Mouse (Mus musculus) regulatory T cell (primary cell): ENCODE measurements around the gene Spata13.

Experiments used
- in situ Hi-C: fragments of 300-600 bp; cut with MboI, MseI; formaldehyde crosslinking; loops from one replicate; pipeline ENCODE4 v1.15.1; 2025; ENCODE audit warnings: high pct_unique_total_duplicates

Gene Spata13

GRCm38 (mm10) chr14:60633961-60634864, at the start of gene Spata13:
Gene Spata13 (plus strand): TSS chr14:60634001.
- in situ Hi-C loops: no loop called here

- in situ Hi-C loops: no loop called here
These were observed 46.9 kb upstream of the Spata13 start for GRCm38 (mm10) chr14:60586687-60587453.

- in situ Hi-C loops: no loop called here
These were observed 44.8 kb upstream of the Spata13 start for GRCm38 (mm10) chr14:60589001-60589400.

- in situ Hi-C loops: no loop called here
These were observed 41.5 kb upstream of the Spata13 start for GRCm38 (mm10) chr14:60592339-60592738.

- in situ Hi-C loops: no loop called here
These were observed 41.0 kb upstream of the Spata13 start for GRCm38 (mm10) chr14:60592822-60593221.

- in situ Hi-C loops: no loop called here
These were observed 36.2 kb upstream of the Spata13 start for GRCm38 (mm10) chr14:60597571-60597970.

GRCm38 (mm10) chr14:60599044-60599443, 34.8 kb upstream of the Spata13 start:
- in situ Hi-C loops: no loop called here

- in situ Hi-C loops: no loop called here
These were observed 28.2 kb upstream of the Spata13 start for GRCm38 (mm10) chr14:60605564-60605963.

- in situ Hi-C loops: no loop called here
These were observed 27.6 kb upstream of the Spata13 start for GRCm38 (mm10) chr14:60606194-60606593.

GRCm38 (mm10) chr14:60607743-60608142, 26.1 kb upstream of the Spata13 start:
- in situ Hi-C loops: no loop called here

GRCm38 (mm10) chr14:60609160-60609559, 24.6 kb upstream of the Spata13 start:
- in situ Hi-C loops: no loop called here

- in situ Hi-C loops: no loop called here
These were observed 21.1 kb upstream of the Spata13 start for GRCm38 (mm10) chr14:60612671-60613070.

GRCm38 (mm10) chr14:60621076-60621475, 12.7 kb upstream of the Spata13 start:
- in situ Hi-C loops: no loop called here

GRCm38 (mm10) chr14:60625486-60625885, 8.3 kb upstream of the Spata13 start:
- in situ Hi-C loops: no loop called here

GRCm38 (mm10) chr14:60629887-60630460, 3.8 kb upstream of the Spata13 start:
- in situ Hi-C loops: no loop called here

GRCm38 (mm10) chr14:60630981-60631380, 2.8 kb upstream of the Spata13 start:
- in situ Hi-C loops: no loop called here

- in situ Hi-C loops: no loop called here
These were observed 1.3 kb downstream of the Spata13 start for GRCm38 (mm10) chr14:60634877-60635771.

GRCm38 (mm10) chr14:60635911-60636607, 2.3 kb downstream of the Spata13 start:
- in situ Hi-C loops: no loop called here

GRCm38 (mm10) chr14:60636608-60636980, 2.8 kb downstream of the Spata13 start:
- in situ Hi-C loops: no loop called here

- in situ Hi-C loops: no loop called here
These were observed 3.2 kb downstream of the Spata13 start for GRCm38 (mm10) chr14:60636996-60637395.

GRCm38 (mm10) chr14:60638159-60638558, 4.4 kb downstream of the Spata13 start:
- in situ Hi-C loops: no loop called here
